Mouse (Mus musculus) natural killer cell, adult 2 months (primary cell): Measurements from ENCODE around the gene Gm20388.

Source experiments
- DNase-seq, 2 experiments: peaks; one replicate each; pipeline ENCODE4 v3.0.0; 2022; ENCODE audit warnings: low spot score in 2 of 2

The Gm20388 gene

DNA sequence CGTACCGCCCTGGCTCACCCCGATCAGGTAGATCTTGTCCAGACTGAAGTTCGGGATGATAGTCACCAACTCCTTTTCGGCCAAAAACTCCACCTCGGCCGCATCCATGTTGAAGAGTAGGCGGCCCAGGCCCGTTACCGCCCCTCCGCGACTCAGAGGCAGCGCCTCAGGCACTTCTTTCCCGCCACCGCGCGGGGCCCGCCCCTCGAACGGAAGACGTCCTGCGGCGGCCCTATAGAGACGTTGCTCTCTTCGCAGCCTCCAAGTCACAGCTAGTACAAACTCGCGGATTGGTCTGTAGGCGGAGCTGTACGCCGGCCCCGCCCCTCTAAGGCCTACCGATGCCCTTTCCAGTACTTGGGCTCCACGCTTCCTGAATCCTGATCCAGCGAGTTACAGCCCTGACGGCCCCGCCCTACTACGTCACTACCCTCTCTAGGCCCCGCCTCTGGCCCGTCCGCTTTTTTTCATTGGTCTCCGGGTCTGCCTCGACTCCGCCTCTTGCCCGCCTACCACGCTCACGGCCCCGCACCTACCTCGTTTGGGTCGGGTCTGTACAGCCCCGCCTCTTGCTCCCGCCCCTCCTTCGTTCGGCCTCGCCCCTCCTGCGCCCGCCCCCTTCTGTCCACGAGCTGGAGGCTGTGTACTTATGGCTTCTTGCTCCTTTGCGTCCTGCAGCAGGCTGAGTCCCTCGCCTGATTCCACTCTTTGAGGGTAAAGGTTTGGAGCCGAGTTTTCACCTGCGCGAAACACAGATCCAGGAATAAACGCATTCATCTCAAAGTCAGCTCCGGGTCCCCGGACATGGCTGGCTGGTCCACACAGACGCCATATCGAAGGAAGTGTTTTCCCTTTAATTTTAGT, 678.5 kb downstream of the Gm20388 start, which contains the start of gene Gins2:
TSS of gene Gins2 (minus strand) at position 397 of the 864 bp plus-strand sequence.
- DNase-seq, result peak; percentile 95 to 98

DNA sequence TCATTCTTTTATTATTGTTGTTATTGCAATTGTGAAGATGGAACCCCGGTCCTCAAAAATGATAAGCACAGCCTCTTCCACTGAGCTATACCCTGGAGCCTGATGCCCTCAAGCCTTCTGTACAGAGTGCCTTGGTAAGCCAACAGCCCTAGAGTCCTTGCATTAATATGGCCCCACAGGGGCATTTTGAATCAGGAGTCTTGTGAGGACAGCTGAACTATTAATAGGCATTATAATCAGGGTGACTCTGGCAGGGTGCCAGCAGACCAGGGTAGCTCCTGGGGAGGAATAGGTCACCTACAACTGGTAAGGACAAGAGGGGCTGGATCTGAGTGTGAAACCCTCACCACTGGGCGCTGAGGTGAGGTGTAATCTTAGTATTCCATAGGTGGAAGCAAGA, 679.3 kb downstream of the Gm20388 start:
- no peak for DNase-seq

DNA sequence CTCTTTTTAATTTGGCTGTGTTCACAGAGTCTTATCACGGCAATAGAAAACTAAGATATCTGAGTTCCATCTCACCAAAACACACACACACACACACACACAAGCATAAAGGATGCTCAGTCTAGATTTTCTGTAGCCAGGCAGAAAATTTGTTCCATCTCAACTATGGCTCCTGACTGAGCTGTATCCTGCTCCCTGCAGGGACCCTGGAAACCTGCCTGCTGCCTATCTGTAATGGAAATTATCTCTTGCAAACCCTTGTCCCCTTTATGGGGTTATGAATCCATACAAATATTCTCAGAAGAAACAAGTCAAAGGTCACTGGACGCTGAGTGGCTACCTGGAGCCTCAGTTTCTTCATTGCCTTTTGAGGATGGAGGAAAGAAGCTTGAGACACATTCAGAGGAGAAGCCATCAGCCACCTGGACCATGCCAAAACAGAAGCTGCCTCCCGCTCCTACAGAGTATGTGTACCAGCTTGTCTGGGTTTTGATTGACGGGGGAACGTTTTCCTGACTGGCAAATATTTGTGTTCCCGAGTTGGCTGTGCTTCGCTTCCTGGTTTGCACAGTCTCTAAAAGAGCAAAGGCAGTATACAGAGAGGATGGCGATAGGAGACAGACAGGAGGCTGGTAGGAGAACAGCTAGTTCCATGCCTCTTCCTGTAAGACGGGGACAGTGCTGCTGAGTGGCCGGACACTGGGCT, 681.1 kb downstream of the Gm20388 start:
- DNase-seq, result no peak

DNA sequence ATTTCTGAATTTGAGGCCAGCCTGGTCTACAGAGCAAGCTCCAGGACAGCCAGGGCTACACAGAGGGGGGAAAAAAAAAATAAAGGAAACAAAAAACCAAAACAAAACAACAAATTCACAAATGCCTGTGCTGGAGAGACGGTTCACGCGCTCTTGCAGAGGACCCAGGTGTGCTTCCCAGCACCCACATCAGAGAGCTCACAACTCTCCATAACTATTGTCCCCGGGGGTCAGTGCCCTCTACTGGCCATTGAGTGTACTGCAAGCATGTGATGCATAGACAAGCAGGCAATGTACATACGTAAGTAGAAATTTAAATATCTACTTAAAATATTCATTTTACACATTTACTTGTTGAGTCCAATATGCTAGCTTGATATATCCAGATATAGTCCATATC, 683.9 kb downstream of the Gm20388 start:
- peak in 1 of 2 experiments; percentile 36 for DNase-seq

DNA sequence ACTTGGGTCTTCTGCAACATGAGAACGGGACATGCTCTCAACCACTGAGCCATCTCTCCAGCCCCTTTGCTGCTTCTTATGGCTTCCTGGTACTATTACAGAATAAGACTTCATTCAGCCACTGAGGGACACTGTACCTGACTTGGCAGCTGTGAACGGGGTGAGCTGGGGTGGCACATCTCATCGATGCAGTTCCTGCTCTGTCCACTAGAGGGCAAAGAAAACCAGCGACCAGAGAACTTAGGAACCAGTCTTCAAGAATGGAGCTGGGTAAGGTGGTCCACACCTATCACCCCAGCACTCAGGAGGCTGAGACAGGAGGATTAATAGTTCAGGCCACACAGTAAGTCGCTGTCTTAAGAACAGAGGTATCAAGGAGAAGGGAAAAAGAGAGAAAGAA, 685.3 kb downstream of the Gm20388 start:
- DNase-seq, result peak; percentile 48 to 66

DNA sequence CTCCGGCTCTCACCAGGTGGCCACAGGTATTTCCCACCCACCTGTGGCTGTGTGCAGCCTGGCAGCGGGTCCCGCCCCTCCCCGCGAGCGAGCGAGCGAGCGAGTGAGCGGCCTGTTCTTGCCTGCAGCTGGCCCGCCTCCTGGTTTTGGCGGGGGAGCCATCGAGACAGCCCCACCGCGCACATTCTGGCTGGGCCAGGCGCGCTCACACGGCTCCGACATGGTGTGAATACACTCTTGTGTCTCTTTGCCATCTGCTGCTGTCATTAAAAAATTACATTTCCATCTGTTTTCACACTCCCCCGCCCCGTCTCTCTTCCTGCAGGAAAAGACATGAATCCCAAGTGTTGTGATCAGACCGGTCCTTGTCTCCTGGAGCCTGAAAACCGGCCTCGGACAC, 687.9 kb downstream of the Gm20388 start:
- DNase-seq, result no peak

DNA sequence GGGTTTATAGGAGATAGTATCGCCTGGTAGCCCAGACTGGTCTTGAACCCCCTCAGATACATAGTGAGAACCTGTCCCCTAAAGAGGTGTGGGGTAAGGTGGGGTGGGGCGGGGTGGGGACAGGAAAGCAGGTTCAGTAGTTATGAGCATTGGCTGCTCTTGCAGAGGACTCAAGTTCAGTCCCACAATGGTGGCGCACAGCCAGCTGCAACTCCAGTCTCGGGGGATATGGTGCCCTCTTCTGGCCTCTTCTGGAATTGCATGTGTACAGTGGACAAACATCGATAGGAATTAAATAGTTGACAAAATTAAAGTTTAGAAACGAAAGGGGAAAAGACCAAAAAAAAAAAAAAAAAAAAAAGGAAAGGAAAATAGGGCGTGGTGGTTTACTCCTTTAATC, 688.9 kb downstream of the Gm20388 start:
- peak; percentile 67 to 77 for DNase-seq

DNA sequence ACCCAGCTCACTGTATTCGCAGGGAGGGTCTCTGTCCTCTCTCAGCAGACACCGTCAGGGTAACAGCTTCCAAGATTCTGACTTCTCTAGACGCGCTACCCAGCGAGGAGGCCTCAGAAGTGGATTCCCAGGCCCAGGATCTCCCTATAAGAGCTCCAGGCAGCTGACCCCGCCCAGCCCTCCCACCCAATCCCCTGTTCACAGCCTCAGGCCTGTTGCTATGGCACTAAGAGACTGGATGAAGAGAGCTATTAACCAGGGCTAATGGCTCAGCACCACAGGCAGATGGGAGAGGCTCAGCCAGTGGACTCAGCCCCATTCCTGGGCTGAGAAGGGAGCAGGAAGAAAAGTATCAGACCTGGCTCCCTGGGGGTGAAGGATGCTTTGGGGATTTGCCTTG, 692.0 kb downstream of the Gm20388 start:
- DNase-seq, result no peak

DNA sequence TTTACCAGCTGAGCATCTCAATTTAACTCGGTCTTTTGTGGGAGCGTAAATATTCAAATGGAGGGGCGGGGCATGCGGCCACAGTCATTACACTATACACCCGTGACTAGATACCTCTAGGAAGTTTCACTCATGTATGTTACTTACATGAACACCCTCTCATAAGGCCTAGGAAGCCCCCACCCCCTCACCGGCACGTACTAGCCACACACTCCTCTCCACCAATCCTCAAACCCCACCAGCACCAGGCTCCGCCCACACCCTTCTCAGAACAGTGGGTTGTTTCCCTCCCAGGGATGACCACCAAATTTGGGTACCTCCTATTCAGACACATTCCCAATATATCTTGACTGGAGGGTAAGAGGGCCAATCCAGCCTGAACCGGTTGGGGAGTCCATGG, 696.8 kb downstream of the Gm20388 start:
- no peak for DNase-seq

DNA sequence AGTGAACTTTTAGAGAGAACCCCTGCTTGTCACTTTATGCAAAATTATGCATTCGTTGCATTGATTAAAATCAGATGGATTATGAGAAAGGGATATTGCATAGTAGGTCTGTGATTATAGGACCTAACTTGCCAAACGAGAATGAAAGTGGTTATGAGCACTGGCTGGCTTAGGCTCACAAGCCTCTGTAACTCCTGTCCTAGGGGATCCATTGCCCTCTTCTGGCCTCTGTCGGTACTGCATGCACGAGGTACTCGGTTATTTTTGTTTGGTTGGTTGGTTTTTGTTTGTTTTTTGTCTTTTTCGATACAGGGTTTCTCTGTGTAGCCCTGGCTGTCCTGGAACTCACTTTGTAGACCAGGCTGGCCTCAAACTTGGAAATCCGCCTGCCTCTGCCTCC, 697.2 kb downstream of the Gm20388 start:
- DNase-seq, result peak; percentile 58 to 74

DNA sequence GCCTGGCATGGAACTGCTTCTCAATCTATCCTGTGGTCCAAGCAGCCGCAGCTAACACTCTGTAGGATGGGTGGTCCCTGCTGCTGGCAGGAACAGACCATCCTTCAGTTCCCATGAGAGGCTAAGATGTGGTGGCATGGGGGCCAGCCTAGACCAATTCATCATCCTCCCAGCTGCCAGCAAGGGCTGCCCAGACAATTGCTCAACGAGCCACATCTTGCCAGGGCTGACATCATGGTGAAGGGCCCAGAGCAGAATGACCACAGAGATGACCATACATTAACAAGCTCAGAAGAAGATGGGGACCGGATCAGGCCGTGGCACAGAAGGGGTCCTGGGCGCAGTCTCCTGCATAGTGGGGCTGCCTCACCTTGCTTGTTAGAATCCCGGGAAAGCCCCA, 700.2 kb downstream of the Gm20388 start:
- no peak for DNase-seq

DNA sequence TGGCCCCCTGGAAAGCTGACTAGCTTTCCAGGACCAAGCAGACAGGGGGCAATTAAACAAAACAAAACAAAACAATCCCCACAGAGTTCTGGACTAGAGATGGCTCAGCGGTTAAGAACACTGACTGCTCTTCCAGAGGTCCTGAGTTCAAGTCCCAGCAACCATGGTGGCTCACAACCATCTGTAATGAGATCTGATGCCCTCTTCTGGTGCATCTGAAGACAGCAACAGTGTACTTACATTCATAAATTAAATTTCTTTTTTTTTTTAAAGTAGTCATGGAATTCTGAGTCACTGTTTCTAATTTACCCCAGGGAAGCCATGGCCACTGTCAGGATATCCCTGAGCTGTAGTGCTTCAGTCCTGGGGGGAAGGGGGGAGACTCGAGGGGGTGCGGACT, 703.9 kb downstream of the Gm20388 start:
- DNase-seq, result no peak

DNA sequence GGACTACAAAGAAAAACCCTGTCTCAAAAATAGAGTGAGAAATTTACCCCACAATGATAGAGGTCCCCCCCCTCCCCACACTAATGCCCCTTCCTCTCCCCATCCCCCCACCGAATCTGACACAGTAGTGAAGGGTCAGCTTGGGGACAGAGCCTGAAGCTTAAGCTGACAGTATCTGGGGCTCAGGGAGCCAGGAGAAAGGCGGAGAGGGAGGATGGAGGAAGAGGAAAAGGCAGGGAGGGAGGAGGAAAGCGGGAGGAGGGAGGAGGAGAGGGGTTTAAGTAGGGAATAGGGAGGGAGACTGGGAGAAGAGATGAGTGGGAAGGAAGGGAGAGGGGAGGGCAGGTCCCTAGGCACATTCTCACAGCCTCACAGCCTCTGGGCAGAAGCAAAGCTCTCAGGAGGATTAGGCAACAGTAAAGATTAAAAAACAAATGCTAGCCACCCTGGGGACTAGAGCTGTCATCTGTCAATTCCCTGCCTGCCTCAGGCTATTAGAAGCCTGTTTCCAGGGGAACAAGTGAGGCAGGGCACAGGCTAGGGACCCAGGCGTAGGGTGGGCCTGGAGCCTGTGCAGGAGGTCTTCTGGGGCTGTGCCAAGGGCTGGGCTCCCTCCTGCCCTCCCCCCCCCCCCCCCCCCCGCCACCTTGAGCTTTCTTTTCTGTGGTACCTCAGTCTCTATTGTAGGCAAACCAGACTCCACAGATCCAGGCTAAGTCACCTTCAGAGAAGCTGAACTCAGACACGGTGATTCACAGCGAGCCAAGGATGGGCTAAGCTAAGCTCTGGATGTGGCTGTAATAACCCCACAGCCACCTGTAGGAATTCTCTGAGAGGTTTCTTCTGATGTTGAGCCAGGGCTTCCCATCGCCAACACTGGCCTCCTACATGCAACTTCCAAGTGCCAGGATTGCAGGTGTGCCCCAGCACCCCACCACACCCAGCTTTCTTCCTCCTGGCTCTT, 706.3 kb downstream of the Gm20388 start:
- DNase-seq, result no peak

DNA sequence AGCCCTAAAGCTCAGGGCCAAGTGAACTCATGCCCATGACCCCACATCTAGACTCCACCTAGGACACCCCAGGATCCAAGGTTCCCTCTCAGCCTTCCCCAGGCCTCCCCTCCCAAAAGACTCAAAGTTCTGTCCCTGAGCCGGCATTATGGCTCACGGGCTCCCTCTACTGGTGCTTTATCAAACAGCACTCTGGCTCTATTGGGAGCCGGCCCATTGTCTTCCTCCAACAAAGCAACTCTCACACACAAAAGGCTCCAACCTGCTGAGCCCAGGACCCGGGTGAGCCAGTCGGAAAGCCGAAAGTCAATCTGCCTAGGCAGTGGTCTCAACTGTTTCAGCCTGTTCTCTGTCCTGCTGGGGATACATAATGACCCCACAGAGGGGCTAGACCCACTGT, 707.5 kb downstream of the Gm20388 start:
- DNase-seq, result peak; percentile 51 to 59

DNA sequence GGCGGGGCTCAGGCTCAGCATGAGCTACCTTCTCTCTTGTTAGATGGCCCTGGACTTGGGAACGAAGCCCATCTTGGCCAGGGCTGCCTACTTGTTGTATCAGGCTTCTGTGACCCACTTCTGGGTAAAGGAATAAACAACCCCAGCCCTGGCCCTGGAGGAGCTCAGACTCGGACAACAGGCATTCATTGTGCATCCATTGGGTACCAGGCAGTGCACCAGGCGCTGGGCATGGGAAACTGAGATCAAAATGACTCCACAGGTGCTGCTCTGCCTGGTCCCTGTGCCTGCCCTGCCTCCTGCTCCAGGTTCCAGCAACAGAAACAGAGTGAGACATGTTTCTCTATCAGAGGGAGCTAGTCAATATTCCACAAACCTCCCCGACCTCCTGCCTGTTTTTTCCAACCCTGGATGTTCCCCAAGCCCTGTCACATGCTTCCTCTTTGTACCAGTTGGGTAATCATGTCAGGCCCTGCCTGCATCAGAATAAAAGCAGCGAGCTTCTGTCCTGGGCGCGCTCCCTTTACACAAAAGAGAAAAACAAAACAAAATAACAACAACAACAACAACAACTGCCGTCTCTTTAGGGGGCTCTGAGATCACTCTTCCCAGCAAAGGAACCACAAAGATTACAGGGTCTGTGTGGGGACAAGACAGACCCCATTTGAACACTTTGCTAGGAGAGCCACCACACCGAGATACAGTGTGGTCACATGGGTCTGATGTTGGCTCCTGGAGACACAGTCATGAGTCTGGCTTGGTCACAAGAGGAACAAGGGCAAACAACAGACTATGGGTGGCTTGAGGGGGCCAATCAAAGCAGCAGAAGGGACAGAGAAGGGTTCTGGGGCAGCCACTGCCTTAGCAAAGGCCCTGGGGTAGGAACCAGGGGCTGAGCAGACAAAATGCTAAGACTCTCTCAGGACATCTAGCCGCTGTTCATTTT, 708.9 kb downstream of the Gm20388 start:
- no peak for DNase-seq

DNA sequence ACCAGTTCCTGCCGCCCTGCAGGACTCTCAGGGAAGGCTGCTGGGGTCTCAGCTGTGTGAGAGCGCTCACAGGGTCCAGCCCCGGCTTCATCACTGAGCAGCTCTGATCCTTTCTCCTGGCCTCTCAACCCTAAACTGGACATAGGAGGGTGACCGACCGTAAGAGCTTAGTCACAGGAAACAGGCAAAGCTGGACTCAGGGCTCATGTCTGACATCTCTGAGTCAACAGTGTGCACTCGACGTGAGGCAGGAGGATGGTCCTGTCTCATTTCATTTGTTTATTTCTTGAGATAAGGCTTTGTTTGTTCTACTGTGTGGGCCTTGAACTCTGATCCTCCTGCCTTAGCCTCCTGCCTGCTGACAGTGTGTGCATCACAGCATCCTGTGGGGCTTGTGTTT, 709.8 kb downstream of the Gm20388 start:
- no peak for DNase-seq

DNA sequence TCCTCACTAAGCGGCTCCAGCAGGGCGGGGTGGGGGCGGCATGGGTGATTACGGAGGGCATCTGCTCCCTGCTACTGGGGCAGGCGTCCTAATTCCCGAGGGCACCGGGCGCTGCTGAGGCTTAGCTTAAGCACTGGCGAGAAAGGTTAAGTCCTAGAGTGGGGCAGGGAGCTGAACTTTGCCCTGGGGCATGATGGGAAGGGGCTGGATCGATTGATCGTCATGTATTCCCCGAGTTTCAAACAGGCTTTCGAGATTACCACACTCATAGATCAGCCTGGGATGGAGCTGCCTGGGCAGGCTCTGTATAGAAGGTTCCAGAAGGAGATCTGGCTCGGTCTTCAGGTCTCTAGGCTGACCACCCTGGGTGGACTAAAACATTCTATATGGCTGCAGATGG, 711.5 kb downstream of the Gm20388 start:
- DNase-seq, result no peak

DNA sequence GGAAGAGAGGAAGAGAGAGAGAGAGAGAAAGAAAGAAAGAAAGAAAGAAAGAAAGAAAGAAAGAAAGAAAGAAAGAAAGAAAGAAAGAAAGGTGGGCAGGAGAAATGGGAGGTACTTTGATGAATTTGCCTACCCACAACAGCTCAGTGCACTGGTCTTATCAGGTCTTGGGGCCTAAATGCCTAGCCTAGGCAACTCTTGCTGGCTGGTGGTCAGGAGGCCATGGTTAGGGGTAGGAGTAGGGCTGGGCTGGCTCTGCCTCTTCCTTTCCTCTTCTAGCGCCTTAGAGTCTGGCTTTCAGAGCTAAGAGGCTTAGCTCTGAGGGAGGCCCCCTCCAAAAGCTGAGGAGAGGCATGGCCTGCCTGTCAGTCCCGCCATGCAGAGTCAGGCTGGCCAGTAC, 713.0 kb downstream of the Gm20388 start:
- no peak for DNase-seq

DNA sequence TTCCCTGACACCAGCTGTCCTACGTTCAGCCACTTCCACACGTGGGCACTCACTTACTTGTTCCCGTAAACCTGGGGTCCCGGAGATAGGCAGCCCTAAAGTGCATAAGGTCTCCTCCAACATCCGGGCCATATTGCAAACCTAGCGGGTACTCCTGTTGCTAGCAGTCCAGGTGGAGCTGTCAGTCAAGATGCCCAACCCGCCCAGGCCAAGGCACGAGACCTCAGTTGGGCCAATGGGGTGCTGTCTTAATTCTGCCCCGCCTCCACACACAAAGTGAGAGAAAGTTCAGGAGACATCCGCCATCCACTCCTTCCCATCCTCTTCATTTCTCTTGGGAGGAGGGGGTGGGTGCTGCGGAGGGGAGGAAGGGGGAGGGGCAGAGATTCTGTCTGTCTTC, 715.8 kb downstream of the Gm20388 start:
- no peak for DNase-seq

DNA sequence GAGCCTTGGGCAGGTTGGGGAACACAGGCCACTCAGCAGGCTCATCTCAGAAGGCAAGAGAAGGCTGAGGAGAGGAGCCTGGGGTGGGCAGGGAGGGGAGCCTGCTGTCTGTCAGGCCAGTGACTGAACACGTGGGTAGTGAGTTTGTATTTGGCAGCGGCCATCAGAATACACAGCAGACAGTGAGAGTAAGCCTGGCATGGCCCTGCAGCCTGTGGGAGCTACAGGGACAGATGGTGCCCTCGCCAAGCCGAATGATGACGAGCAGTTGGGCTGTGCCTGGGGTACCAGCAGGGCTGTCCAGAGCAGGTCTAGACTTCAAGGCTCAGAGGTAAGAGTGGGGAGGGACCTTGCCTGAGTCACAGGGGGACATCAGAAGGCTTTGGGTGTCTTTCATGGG, 716.7 kb downstream of the Gm20388 start:
- DNase-seq, result no peak

DNA sequence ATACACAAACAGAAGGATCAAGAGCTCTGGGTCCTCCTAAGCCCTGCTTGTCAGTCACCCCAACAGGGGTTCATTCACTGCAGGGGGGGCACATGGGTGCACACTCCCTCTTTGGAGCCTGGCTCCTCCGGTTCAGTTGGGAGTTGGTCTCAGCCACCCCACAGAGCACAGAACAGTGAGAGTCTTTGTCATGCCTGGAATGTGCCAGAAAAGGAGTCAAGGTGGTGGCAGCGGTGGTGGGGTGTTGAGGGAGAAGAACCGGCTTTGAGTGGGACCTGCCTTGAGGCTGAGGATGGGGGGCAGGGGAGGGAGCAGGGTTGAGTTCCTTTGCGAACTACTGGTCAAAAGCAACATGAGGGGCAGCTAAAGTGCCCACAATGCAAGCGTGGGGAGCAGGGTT, 719.4 kb downstream of the Gm20388 start:
- no peak for DNase-seq
